Mouse (Mus musculus): ENCODE results near the gene Trpv4. TPM values are rescaled to one million over a fixed set of nuclear protein-coding genes. Genes with fewer than 3 reads are reported as not detected.

Trpv4 gene
- polyA plus RNA-seq, 1 experiment from 2014 or later = 0.87 TPM

GRCm38 (mm10) chr5:114625590-114625989 is 32.6 kb downstream of the Trpv4 start:
- no peak for ATAC-seq (replicated peaks; ENCODE audit: insufficient number of reproducible peaks, low FRiP score, low TSS enrichment)
- H3K9me3 ChIP-seq (replicated peaks; ENCODE audit: control insufficient read depth, low read length) = no peaks in the 10 kb centered on the region
- H3K9ac ChIP-seq (ENCODE audit: low read depth, low read length) = no peak overlapping the region
- peaks cover 11% of the 10 kb centered on the region for H3K27me3 ChIP-seq (ENCODE audit: control insufficient read depth, insufficient read depth, low read length)
- no peaks in the 10 kb centered on the region for H3K36me3 ChIP-seq (ENCODE audit: control insufficient read depth, insufficient read depth, low read length)
- H3K27ac ChIP-seq (ENCODE audit: low read depth, low read length) = no peak overlapping the region
- no peaks in the 10 kb centered on the region for H3K4me1 ChIP-seq (ENCODE audit: control insufficient read depth, insufficient read depth, low read length)
- WGBS (ENCODE audit: insufficient replicate concordance) = 21% methylated on average over 3 of the region's 3 CpGs
- H3K4me2 ChIP-seq = no peak overlapping the region
- H3K4me3 ChIP-seq (ENCODE audit: low read depth, low read length) = no peak overlapping the region

- ATAC-seq (replicated peaks; ENCODE audit: insufficient number of reproducible peaks, low FRiP score, low TSS enrichment) = no peak
- 44% methylated on average over 6 of the region's 6 CpGs for WGBS (ENCODE audit: insufficient replicate concordance)
- Histone ChIP-seq H3K27ac (ENCODE audit: low read depth, low read length) (no peak overlapping the region), H3K36me3 (ENCODE audit: control insufficient read depth, insufficient read depth, low read length) (no peaks in the 10 kb centered on the region), H3K9me3 (replicated peaks; ENCODE audit: control insufficient read depth, low read length) (no peaks in the 10 kb centered on the region), H3K9ac (ENCODE audit: low read depth, low read length) (no peak overlapping the region), H3K4me3 (ENCODE audit: low read depth, low read length) (no peak overlapping the region), H3K27me3 (ENCODE audit: control insufficient read depth, insufficient read depth, low read length) (peaks cover 17% of the 10 kb centered on the region), H3K4me1 (ENCODE audit: control insufficient read depth, insufficient read depth, low read length) (no peaks in the 10 kb centered on the region), H3K4me2 (no peak overlapping the region)
Measured at GRCm38 (mm10) chr5:114620305-114620704, 37.9 kb downstream of the Trpv4 start.

GRCm38 (mm10) chr5:114618851-114619250 is 39.4 kb downstream of the Trpv4 start:
- Histone ChIP-seq H3K4me2 (no peak overlapping the region), H3K4me1 (ENCODE audit: control insufficient read depth, insufficient read depth, low read length) (no peaks in the 10 kb centered on the region), H3K36me3 (ENCODE audit: control insufficient read depth, insufficient read depth, low read length) (no peaks in the 10 kb centered on the region), H3K27ac (ENCODE audit: low read depth, low read length) (no peak overlapping the region), H3K27me3 (ENCODE audit: control insufficient read depth, insufficient read depth, low read length) (peaks cover 17% of the 10 kb centered on the region), H3K9me3 (replicated peaks; ENCODE audit: control insufficient read depth, low read length) (no peaks in the 10 kb centered on the region), H3K9ac (ENCODE audit: low read depth, low read length) (no peak overlapping the region), H3K4me3 (ENCODE audit: low read depth, low read length) (no peak overlapping the region)
- no peak for ATAC-seq (replicated peaks; ENCODE audit: insufficient number of reproducible peaks, low FRiP score, low TSS enrichment)
- 30% methylated on average over 8 of the region's 8 CpGs for WGBS (ENCODE audit: insufficient replicate concordance)

- Histone ChIP-seq H3K4me2 (no peak overlapping the region), H3K27me3 (ENCODE audit: control insufficient read depth, insufficient read depth, low read length) (peaks cover 20% of the 10 kb centered on the region), H3K27ac (ENCODE audit: low read depth, low read length) (no peak overlapping the region), H3K4me1 (ENCODE audit: control insufficient read depth, insufficient read depth, low read length) (no peaks in the 10 kb centered on the region), H3K9me3 (replicated peaks; ENCODE audit: control insufficient read depth, low read length) (no peaks in the 10 kb centered on the region), H3K4me3 (ENCODE audit: low read depth, low read length) (no peak overlapping the region), H3K9ac (ENCODE audit: low read depth, low read length) (no peak overlapping the region), H3K36me3 (ENCODE audit: control insufficient read depth, insufficient read depth, low read length) (no peaks in the 10 kb centered on the region)
- 66% methylated on average over 12 of the region's 12 CpGs for WGBS (ENCODE audit: insufficient replicate concordance)
- no peak for ATAC-seq (replicated peaks; ENCODE audit: insufficient number of reproducible peaks, low FRiP score, low TSS enrichment)
Measured at GRCm38 (mm10) chr5:114617809-114618208, 40.4 kb downstream of the Trpv4 start.

GRCm38 (mm10) chr5:114616336-114617061 is 41.7 kb downstream of the Trpv4 start:
- H3K4me3 ChIP-seq (ENCODE audit: low read depth, low read length) = no peak overlapping the region
- no peak for ATAC-seq (replicated peaks; ENCODE audit: insufficient number of reproducible peaks, low FRiP score, low TSS enrichment)
- H3K36me3 ChIP-seq (ENCODE audit: control insufficient read depth, insufficient read depth, low read length) = no peaks in the 10 kb centered on the region
- 68% methylated on average over 11 of the region's 11 CpGs for WGBS (ENCODE audit: insufficient replicate concordance)
- H3K4me1 ChIP-seq (ENCODE audit: control insufficient read depth, insufficient read depth, low read length) = no peaks in the 10 kb centered on the region
- no peak overlapping the region for H3K27ac ChIP-seq (ENCODE audit: low read depth, low read length)
- H3K9ac ChIP-seq (ENCODE audit: low read depth, low read length) = no peak overlapping the region
- H3K27me3 ChIP-seq (ENCODE audit: control insufficient read depth, insufficient read depth, low read length) = peaks cover 13% of the 10 kb centered on the region
- no peaks in the 10 kb centered on the region for H3K9me3 ChIP-seq (replicated peaks; ENCODE audit: control insufficient read depth, low read length)
- H3K4me2 ChIP-seq = no peak overlapping the region

GRCm38 (mm10) chr5:114614863-114615262 is 43.4 kb downstream of the Trpv4 start:
- no peaks in the 10 kb centered on the region for H3K9me3 ChIP-seq (replicated peaks; ENCODE audit: control insufficient read depth, low read length)
- no peak for ATAC-seq (replicated peaks; ENCODE audit: insufficient number of reproducible peaks, low FRiP score, low TSS enrichment)
- 49% methylated on average over 7 of the region's 7 CpGs for WGBS (ENCODE audit: insufficient replicate concordance)

GRCm38 (mm10) chr5:114611968-114612608 is 46.1 kb downstream of the Trpv4 start:
- no peaks in the 10 kb centered on the region for H3K36me3 ChIP-seq (ENCODE audit: control insufficient read depth, insufficient read depth, low read length)
- no peaks in the 10 kb centered on the region for H3K9me3 ChIP-seq (replicated peaks; ENCODE audit: control insufficient read depth, low read length)
- no peak overlapping the region for H3K4me2 ChIP-seq
- ATAC-seq (replicated peaks; ENCODE audit: insufficient number of reproducible peaks, low FRiP score, low TSS enrichment) = no peak
- 0 out of 2 replicates have a peak, but pooled peaks cover 3% of the 10 kb centered on the region for H3K4me1 ChIP-seq (ENCODE audit: control insufficient read depth, insufficient read depth, low read length)
- H3K27ac ChIP-seq (ENCODE audit: low read depth, low read length) = no peak overlapping the region
- 45% methylated on average over 25 of the region's 25 CpGs for WGBS (ENCODE audit: insufficient replicate concordance)
- H3K27me3 ChIP-seq (ENCODE audit: control insufficient read depth, insufficient read depth, low read length) = peaks cover 19% of the 10 kb centered on the region
- no peak overlapping the region for H3K4me3 ChIP-seq (ENCODE audit: low read depth, low read length)
- H3K9ac ChIP-seq (ENCODE audit: low read depth, low read length) = no peak overlapping the region

More at GRCm38 (mm10) chr5:114614863-114615262, 43.4 kb downstream of the Trpv4 start:
- H3K27me3 ChIP-seq (ENCODE audit: control insufficient read depth, insufficient read depth, low read length) = peaks cover 20% of the 10 kb centered on the region
- no peak overlapping the region for H3K27ac ChIP-seq (ENCODE audit: low read depth, low read length)
- H3K36me3 ChIP-seq (ENCODE audit: control insufficient read depth, insufficient read depth, low read length) = no peaks in the 10 kb centered on the region
- H3K4me3 ChIP-seq (ENCODE audit: low read depth, low read length) = no peak overlapping the region
- H3K4me2 ChIP-seq = no peak overlapping the region
- H3K9ac ChIP-seq (ENCODE audit: low read depth, low read length) = no peak overlapping the region
- H3K4me1 ChIP-seq (ENCODE audit: control insufficient read depth, insufficient read depth, low read length) = no peaks in the 10 kb centered on the region

GRCm38 (mm10) chr5:114611256-114611655 is 47.0 kb downstream of the Trpv4 start:
- H3K27me3 ChIP-seq (ENCODE audit: control insufficient read depth, insufficient read depth, low read length) = peaks cover 19% of the 10 kb centered on the region

More at GRCm38 (mm10) chr5:114611256-114611655, 47.0 kb downstream of the Trpv4 start:
- Histone ChIP-seq H3K27ac (ENCODE audit: low read depth, low read length) (no peak overlapping the region), H3K4me3 (ENCODE audit: low read depth, low read length) (no peak overlapping the region), H3K36me3 (ENCODE audit: control insufficient read depth, insufficient read depth, low read length) (no peaks in the 10 kb centered on the region), H3K9me3 (replicated peaks; ENCODE audit: control insufficient read depth, low read length) (no peaks in the 10 kb centered on the region), H3K9ac (ENCODE audit: low read depth, low read length) (no peak overlapping the region), H3K4me2 (no peak overlapping the region), H3K4me1 (ENCODE audit: control insufficient read depth, insufficient read depth, low read length) (0 out of 2 replicates have a peak, but pooled peaks cover 3% of the 10 kb centered on the region)
- WGBS (ENCODE audit: insufficient replicate concordance) = 75% methylated on average over 10 of the region's 10 CpGs
- 0 out of 2 replicates have a peak, but pooled peaks have one; percentile 19 for ATAC-seq (replicated peaks; ENCODE audit: insufficient number of reproducible peaks, low FRiP score, low TSS enrichment)
